Mouse (Mus musculus): Measurements from ENCODE around the gene Pecam1. TPM values are rescaled to one million over a fixed set of nuclear protein-coding genes. Genes with fewer than 3 reads are reported as not detected.
A peak's percentile ranks its signal among the peaks of the same experiment; 100 is the strongest.

Gene Pecam1
- polyA plus RNA-seq, 1 experiment from 2014 or later = 172 TPM

- ATAC-seq (no peak), DNase-seq (ENCODE audit: low spot score) (no peak)
- Histone ChIP-seq H3K9me3 (ENCODE audit: low read length) (no peaks in the 10 kb centered on the region), H3K27ac (ENCODE audit: low read length) (no peak overlapping the region), H3K4me3 (ENCODE audit: low read depth, low read length) (no peak overlapping the region), H3K9ac (replicated peaks; ENCODE audit: low read depth) (no peak overlapping the region), H3K27me3 (replicated peaks; ENCODE audit: insufficient read depth, low read length) (no peaks in the 10 kb centered on the region), H3K4me1 (ENCODE audit: insufficient read depth, low read depth, low read length) (no peaks in the 10 kb centered on the region; the same call in 1 of the 2 replicates), H3K36me3 (ENCODE audit: insufficient read depth, low read length) (no peaks in the 10 kb centered on the region), H3K4me2 (replicated peaks; ENCODE audit: low read depth, low read length) (no peak overlapping the region)
- 75% methylated on average over 13 of the region's 13 CpGs for WGBS
- no peak for TF ChIP-seq EP300 (IDR thresholded peaks at IDR 0.05)
- no peak for TF ChIP-seq CTCF (IDR thresholded peaks at IDR 0.05)
Observed at GRCm38 (mm10) chr11:106617821-106618580, 132.4 kb downstream of the Pecam1 start.

GRCm38 (mm10) chr11:106615561-106615960, 134.9 kb downstream of the Pecam1 start:
- no peak for DNase-seq (ENCODE audit: low spot score)
- peaks cover 4% of the 10 kb centered on the region; the same call in 1 of the 2 replicates for H3K4me1 ChIP-seq (ENCODE audit: insufficient read depth, low read depth, low read length)
- H3K27me3 ChIP-seq (replicated peaks; ENCODE audit: insufficient read depth, low read length) = no peaks in the 10 kb centered on the region
- H3K4me2 ChIP-seq (replicated peaks; ENCODE audit: low read depth, low read length) = no peak overlapping the region
- 78% methylated on average over 4 of the region's 4 CpGs for WGBS
- H3K27ac ChIP-seq (ENCODE audit: low read length) = no peak overlapping the region
- no peak for ATAC-seq
- H3K36me3 ChIP-seq (ENCODE audit: insufficient read depth, low read length) = no peaks in the 10 kb centered on the region
- no peak for TF ChIP-seq CTCF (IDR thresholded peaks at IDR 0.05)
- TF ChIP-seq EP300 (IDR thresholded peaks at IDR 0.05) = no peak
- H3K4me3 ChIP-seq (ENCODE audit: low read depth, low read length) = no peak overlapping the region
- H3K9me3 ChIP-seq (ENCODE audit: low read length) = no peaks in the 10 kb centered on the region
- no peak overlapping the region for H3K9ac ChIP-seq (replicated peaks; ENCODE audit: low read depth)

- Histone ChIP-seq H3K4me3 (ENCODE audit: low read depth, low read length) (no peak overlapping the region), H3K27me3 (replicated peaks; ENCODE audit: insufficient read depth, low read length) (no peaks in the 10 kb centered on the region), H3K4me1 (ENCODE audit: insufficient read depth, low read depth, low read length) (peaks cover 4% of the 10 kb centered on the region; the same call in 1 of the 2 replicates), H3K27ac (ENCODE audit: low read length) (0 out of 2 replicates have a peak overlapping the region, but pooled peaks have one; percentile 49), H3K36me3 (ENCODE audit: insufficient read depth, low read length) (no peaks in the 10 kb centered on the region), H3K9me3 (ENCODE audit: low read length) (no peaks in the 10 kb centered on the region), H3K4me2 (replicated peaks; ENCODE audit: low read depth, low read length) (no peak overlapping the region), H3K9ac (replicated peaks; ENCODE audit: low read depth) (no peak overlapping the region)
- TF ChIP-seq CTCF (IDR thresholded peaks at IDR 0.05) (no peak), EP300 (IDR thresholded peaks at IDR 0.05) (peak; percentile 56)
- WGBS = 15% methylated on average over 4 of the region's 4 CpGs
- peak; percentile 62 for DNase-seq (ENCODE audit: low spot score)
- no peak for ATAC-seq
Observed at GRCm38 (mm10) chr11:106614339-106614645, 136.1 kb downstream of the Pecam1 start.

GRCm38 (mm10) chr11:106613638-106614338, 136.6 kb downstream of the Pecam1 start:
- DNase-seq (ENCODE audit: low spot score) (peak; percentile 22), ATAC-seq (no peak)
- H3K27ac ChIP-seq (ENCODE audit: low read length) = peak overlapping the region; percentile 94
- H3K4me2 ChIP-seq (replicated peaks; ENCODE audit: low read depth, low read length) = peak overlapping the region; percentile 81
- H3K4me3 ChIP-seq (ENCODE audit: low read depth, low read length) = peak overlapping the region; percentile 93; the same call in 1 of the 2 replicates
- TF ChIP-seq EP300 (IDR thresholded peaks at IDR 0.05) = no peak
- TF ChIP-seq CTCF (IDR thresholded peaks at IDR 0.05) = peak; percentile 37
- peaks cover 4% of the 10 kb centered on the region; the same call in 1 of the 2 replicates for H3K4me1 ChIP-seq (ENCODE audit: insufficient read depth, low read depth, low read length)
- 52% methylated on average over 14 of the region's 15 CpGs for WGBS
- H3K9me3 ChIP-seq (ENCODE audit: low read length) = no peaks in the 10 kb centered on the region
- H3K27me3 ChIP-seq (replicated peaks; ENCODE audit: insufficient read depth, low read length) = no peaks in the 10 kb centered on the region
- peak overlapping the region; percentile 13; the same call in 1 of the 2 replicates for H3K9ac ChIP-seq (replicated peaks; ENCODE audit: low read depth)
- no peaks in the 10 kb centered on the region for H3K36me3 ChIP-seq (ENCODE audit: insufficient read depth, low read length)

DNA sequence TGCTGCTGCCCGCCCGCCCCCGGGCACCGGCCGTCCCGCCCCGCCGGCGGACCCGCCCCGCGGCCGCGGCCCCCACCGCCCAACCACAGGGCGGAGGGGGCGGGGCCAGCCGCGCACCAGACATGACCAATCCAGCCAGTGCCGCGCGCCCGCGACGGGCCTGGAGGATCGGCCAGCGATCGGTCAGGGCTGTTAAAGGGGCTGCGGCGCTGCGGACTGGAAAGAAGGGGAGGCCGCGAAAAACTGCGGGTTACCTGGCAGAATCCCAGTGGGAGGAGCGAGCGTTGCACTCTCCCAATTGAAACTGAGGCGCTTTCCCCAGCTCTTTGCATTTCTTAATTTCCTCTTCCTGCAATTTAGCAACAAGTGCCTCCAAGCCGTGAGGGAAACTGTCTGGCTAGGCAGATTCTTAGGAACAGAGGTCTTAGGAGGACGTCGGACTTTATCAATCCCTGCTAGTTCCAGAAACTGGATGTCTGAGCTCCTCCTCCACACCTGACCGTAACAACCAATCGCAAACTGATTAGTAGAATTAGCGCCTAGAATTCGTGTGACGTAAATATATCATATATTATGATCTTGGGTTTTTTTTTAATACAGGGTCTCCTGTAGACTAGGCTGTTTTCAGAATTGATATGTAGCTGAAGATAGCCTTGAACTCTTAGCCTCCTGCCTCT, 137.3 kb downstream of the Pecam1 start, which contains the start of gene Tex2:
Gene Tex2 (minus strand): TSS at position 463 of the 677 bp plus-strand sequence.
- peak within 1 kb of the TSS; percentile 81 for H3K4me2 ChIP-seq (replicated peaks; ENCODE audit: low read depth, low read length)
- 1% methylated on average over 33 of the region's 45 CpGs for WGBS
- TF ChIP-seq EP300 (IDR thresholded peaks at IDR 0.05) = no peak
- TF ChIP-seq CTCF (IDR thresholded peaks at IDR 0.05) = no peak
- no peaks in the 10 kb centered on the region for H3K9me3 ChIP-seq (ENCODE audit: low read length)
- H3K4me1 ChIP-seq (ENCODE audit: insufficient read depth, low read depth, low read length) = peaks cover 4% of the 10 kb centered on the region; the same call in 1 of the 2 replicates
- peak; percentile 99 for DNase-seq (ENCODE audit: low spot score)
- no peaks in the 10 kb centered on the region for H3K36me3 ChIP-seq (ENCODE audit: insufficient read depth, low read length)
- H3K9ac ChIP-seq (replicated peaks; ENCODE audit: low read depth) = peak within 1 kb of the TSS; percentile 76
- peak within 1 kb of the TSS; percentile 93 for H3K4me3 ChIP-seq (ENCODE audit: low read depth, low read length)
- H3K27me3 ChIP-seq (replicated peaks; ENCODE audit: insufficient read depth, low read length) = no peaks in the 10 kb centered on the region
- peak; percentile 95 for ATAC-seq
- peak within 1 kb of the TSS; percentile 94 for H3K27ac ChIP-seq (ENCODE audit: low read length)

Measured in lung, postnatal 0 days (tissue).